Mouse (Mus musculus): ENCODE measurements around the gene Xpnpep1.

GRCm38 (mm10) chr19:53030279-53030678 is 9.7 kb downstream of the Xpnpep1 start:
- no peak for TF ChIP-seq CTCF (IDR thresholded peaks at IDR 0.05; ENCODE audit: insufficient read depth, low read depth, low read length)
- no peak for TF ChIP-seq POLR2A (IDR thresholded peaks at IDR 0.05; ENCODE audit: insufficient read depth, low read depth, low read length)

Data from olfactory bulb, adult 2 months (tissue).